Mouse (Mus musculus) gonadal fat pad, adult 2 months (tissue): ENCODE results near the gene Ripk3. TPM values are rescaled to one million over a fixed set of nuclear protein-coding genes. Genes with fewer than 3 reads are reported as not detected.

Experiments
- DNase-seq: peaks from one replicate; pipeline ENCODE4 v3.0.0-alpha.2; 2012; ENCODE audit warnings: low read depth
- polyA plus RNA-seq: library from polyadenylated mRNA; depleted of rRNA; stranded (reverse); fragments of >200 nt; gene quantifications from 2 replicates; pipeline ENCODE4 v1.2.3, GENCODE M21; 2012

Gene Ripk3
- polyA plus RNA-seq, 1 experiment, result 10.7 TPM

DNA sequence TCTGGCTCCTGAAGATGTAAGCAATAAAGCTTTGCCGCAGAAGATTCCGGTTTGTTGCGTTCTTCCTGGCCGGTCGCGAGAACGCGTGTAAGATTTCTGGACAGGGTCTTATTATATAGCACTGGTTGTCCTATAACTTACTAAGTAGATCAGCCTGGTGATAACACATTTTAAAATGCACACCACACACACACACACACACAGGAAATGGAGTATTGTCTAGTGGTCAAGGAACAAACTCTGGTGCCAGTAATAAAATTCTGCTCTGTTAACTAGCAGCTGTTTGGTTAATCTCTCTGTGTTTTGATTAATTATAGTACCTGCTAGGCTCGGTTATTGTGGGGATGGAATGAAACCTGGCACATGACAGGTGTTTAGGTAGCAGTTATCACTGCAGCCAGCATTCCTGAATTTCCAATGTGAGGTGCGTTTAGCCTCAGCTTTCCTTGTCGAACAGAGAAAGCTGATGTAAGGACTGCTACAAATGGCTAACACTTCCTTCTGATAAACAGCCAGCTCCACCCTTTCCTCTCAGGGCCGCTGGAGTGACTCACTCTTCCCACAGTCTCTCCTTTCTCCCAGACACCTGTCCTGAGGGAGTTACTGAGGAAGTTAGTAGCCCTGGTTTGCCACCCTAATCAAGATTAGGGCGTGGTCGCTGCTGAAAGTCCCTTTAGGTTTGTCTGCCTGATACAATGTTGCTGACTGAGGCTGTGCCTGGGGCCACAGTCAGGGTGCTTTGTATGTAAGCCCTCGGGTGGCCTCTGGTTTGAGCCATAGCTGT is 6.9 kb upstream of the Ripk3 start:
- DNase-seq, result no peak

DNA sequence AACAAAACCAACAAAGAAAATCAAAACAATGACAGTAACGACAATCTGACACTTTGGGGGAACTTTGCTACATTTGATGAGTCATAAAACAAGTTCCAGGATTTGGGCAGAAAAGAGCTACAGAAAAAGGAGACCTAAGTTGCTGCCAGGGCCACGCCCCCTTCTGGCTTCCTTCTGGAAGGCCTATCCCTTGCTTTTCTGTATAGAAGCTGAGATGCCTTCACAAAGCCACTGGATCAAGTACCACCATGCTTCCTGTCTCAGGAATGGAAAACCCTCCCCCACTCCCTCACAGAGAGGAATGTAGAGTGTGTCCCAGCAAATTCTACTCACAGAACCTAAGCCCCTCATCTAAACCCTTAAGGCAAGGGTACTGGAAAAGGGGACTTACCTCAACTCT is 5.3 kb upstream of the Ripk3 start:
- no peak for DNase-seq

DNA sequence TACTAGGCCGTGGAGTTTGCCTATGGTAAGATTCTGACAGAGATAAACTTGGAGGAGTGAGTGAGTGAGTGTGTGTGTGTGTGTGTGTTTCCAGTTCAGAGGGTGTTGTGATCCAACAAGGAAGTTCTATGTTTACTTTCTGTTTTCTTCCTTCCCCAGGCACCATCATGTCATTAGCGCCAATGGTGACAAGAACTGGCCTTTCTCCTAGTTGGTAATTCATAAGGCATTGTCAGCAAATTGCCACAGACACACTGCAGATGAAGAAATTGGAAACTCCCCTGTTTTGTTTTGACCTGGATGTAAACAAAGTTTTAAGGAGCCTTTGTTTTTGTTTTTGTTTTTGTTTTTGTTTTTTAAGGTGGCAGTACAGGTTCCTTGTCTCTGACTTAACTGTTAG is 4.8 kb upstream of the Ripk3 start:
- no peak for DNase-seq

DNA sequence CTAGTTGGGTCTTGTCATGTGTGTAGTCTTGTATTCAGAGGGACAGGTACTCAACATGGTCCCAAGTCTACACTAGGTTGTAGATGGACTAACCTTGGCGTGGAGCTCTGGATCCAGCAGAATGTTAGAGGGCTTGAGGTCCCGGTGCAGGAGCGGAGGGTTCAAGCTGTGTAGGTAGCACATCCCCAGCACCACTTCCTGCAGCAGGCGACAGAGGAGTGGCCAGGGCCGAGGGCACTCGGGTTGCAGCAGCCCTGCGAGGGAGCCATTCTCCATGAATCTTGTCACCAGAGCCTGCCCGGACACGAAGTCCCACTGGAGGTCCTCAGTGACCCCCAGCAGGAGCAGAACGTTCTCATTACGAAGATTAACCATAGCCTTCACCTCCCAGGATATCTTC is 934 bp downstream of the Ripk3 start:
- no peak for DNase-seq

DNA sequence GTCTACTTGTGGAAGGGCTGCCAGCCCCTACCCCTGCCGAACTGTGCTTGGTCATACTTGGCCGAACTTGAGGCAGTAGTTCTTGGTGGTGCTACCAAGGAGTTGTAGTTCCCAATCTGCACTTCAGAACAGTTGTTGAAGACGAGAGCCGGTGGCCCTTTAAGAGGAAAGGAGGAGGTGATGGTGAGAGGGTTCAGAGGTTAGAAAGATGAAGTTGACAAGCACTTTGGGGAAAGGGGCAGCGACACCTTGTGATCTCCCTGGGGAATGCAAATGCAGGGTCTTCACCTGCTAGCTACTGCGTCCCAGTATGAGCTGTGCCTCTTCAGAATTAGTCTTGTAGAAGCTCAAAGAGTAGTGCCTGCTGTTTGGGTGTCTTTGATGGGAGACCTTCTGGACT is 3.5 kb downstream of the Ripk3 start:
- no peak for DNase-seq

DNA sequence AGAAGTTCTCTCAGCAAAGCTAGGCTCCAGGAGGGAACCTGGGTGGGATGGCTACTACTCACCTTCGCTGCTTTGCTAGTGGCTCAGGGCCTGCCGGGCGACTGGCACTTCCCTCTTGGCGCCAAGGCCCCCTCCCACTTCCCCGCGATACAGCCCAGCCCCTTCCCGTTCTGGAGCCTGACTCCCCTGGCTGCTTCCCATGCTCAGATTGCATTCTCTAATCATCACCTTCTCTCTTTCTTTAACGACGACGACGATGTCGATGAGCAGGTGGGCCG is 4.8 kb downstream of the Ripk3 start, which contains the start of gene Adcy4:
Gene Adcy4 (minus strand): TSS at position 138 of the 278 bp plus-strand sequence.
- no peak for DNase-seq

DNA sequence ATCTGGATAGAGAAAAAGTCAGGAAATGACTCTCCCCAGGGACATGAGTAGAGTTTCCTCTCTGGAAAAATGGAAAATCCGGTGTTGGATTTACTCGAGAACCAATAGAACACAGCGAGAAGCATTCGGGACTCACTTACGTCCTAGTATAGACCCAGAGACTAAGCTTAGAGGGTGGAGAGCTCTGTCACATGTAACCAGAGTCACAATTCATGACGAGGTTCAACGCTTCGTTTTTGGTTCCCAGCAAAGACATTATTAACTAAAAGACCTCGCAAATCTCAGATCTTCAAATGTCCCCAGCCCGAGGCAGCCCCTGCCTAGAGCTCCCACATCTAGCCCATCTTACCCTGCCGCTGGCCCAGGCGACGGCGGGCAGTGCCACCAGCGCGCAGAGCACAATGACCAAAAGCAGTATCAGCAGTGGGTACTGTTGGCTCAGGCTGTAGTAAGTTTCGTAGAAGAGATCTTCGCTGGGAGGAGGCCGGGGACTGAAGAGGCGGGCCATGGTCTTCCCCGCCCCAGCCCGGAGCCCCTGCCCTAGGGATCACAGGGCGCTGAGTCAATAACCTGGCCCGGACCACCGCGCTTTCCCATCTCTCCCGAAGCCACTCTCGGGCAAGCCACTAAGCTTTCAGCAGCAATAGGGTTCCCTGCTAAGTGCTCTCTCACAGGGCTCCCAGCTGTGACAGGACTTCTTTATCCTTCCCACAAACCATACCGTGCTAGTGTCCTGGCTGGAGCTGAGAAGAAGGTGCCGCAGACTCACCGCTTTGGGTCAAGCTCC is 5.3 kb downstream of the Ripk3 start:
- no peak for DNase-seq

DNA sequence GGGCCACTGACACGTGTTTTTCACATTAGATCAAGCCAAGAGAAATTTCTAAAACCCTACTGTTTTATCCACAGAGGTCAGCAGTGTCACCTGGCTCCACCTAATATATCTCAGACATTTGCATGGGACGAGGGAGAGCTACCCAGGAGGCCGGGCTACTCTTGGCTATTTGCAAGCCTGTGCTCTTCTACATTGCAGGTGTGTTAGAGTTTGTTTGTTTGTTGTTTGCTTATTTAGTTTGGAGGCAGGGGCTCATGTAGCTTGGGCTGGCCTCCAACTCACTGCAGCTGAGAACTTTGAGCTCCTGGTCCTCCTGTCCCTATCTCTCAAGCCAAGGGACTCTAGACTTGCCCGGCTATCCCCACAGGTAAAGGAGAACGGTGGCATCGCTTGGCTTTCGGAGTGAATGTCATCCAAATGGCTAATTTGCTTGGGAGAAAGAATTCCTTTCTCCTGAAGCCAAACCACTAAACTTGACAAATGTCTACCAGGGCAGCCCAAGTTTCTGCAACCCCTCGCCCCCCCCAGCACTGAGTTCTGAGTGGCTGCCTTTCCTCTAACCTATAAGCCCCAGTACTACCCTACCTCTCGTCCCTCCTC is 6.2 kb downstream of the Ripk3 start:
- no peak for DNase-seq

DNA sequence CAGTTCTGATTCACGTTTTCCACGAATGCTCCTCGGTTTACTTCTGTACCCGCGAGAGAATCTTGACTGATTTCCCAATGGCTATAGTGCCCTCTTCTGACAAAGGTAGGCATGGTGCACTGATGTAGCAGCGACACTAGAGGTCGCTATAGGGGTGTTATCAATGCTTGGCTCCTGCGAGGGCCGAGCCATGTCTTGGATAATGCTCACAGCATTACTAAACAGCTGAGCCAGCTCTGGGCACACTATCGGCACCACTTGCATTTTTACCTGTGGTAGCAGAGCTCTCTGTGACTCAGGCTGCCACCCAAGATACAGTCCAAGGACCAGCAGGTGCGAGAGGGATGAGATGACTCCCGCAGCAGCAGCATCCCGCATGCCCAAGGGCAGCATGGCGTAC is 7.4 kb downstream of the Ripk3 start:
- no peak for DNase-seq

DNA sequence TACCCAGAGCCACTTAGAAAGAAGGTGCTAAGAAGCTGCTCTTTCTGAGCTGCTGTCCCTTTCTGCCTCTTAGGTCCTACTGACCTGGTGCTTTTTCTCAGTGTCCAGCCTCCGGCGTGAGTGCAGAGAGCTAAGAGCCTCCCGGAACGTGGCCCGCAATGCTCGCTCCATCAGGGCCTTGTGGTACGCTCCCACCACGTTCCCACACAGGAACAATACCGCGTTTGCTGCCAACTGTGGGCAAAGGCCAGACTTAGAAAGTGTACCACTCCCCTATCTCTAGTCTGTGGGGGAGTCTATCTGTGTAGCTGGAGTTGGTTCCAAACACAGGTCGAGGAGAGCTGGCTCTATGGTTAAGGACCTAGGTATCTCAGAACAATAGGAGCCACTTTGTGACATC is 7.9 kb downstream of the Ripk3 start:
- DNase-seq, result no peak

DNA sequence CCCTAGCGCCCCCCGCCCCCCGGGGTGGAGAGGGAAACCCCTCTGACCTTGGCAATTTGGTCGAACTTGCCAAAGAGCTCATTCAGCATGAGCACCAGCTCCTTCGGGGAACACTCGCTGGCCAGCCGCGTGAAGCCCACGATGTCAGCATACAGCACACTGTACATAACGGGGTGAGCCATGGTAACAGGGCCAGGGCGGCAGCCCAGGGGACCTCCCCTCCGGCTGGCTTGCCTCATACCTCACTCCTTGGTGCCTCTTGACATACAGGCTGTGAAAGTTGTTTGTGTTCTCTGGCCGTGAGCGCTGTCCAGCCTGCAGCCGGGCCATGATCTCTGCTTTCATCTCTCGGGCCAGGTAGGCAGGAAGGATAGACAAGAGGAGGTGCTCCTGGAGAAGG is 9.0 kb downstream of the Ripk3 start:
- no peak for DNase-seq

DNA sequence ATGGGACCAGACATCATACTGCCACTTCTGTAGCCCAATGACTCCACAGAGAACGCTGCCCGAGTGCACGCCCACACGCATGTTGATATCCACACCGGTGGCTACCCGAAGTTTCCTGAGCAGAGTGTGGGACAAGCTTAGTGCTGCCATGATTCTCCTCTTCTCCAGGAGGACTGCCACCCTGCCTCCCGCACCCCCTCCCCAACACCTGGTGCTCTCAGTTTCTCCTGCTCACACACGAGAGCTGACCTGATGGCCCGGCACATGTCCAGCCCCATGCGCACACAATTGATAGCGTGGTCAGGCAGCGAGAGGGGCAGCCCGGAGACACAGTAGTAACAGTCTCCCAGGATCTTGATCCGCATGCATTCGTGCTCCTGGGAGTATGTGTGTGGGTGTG is 10.0 kb downstream of the Ripk3 start:
- DNase-seq, result no peak

DNA sequence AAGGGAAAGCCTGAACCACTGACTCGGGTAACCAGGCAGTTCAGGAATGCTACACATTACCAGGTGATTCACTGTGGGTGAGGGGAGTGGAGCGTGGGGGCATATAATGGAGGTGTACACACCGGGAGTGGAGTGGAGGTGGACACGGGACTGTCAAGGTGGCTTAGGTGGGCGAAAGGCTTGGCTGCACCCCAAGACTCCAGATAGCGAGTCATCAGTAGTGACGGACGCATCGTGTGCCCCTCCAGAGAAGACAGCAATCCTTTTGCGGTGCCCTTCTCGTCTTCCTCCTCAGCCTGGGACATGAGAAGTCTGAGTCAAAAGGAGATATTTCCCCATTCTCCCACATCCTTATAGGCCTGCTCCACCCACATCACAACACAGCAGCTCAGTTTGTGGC is 10.9 kb downstream of the Ripk3 start:
- no peak for DNase-seq

DNA sequence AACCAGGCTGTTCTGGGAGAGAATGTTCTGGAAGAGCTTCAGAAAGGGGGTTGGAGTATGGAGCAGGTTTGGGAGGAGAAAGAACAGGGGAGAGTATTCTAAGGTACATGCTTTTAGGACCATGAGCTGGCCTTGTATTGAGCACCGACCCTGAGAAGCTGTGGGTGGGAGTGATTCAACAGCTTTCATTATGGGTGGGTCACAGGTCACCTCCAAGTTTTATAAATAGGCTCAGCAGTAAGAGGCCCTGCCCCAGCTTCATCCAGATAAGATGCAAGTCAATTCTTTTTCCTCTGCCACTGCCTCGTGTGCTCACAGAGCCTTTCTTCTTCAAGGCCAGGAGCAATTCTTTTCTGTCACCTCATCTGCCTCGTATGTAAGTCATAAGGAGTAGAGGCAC is 11.5 kb downstream of the Ripk3 start:
- no peak for DNase-seq

DNA sequence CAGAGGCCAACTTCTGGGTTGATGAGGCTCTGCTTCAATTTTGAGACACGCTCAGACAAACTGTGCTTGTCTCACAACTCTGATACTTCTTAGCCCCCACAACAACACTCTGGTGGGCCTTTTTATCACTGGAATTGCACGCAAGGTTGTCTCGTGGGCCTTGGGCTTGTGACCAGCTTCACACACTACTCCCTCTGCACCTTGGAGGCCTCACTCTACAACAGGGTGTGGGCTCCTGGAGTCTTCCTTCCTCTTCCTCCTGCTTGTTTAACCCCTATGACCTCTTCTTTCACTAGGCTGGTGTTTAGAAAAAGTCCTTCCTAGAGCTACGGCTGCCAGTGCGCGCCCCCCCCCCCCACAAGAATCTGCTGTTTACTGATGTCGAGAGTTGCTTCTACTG is 12.0 kb downstream of the Ripk3 start:
- no peak for DNase-seq

DNA sequence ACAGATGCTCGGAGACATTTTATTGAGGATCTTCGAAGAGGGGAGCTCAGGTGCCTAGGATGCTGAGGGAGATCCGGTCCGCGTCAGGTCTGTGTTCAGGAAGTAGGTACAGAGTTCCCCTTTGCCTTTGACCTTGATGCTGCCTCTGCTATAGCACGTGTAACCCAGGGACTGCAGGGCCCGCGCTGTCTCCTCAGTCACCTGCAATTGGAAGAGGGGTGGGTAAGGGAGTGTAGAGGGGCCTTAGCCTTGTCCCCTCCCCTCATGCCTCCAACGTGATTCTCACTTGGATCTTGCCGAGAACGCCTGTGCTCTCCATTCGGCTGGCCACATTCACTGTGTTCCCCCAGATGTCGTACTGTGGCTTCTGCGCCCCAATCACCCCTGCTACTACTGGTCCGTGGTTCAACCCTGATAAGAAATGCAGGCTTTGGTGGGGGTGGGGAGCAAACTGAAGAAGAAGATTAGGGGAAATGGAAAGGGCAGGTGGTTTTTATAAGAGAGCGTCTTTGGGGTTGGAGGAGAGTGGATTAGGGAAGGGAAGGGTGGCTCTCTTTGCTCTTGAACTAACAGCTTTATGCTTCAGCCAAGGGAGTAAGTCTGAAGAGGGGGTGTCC is 19.5 kb downstream of the Ripk3 start:
- no peak for DNase-seq

DNA sequence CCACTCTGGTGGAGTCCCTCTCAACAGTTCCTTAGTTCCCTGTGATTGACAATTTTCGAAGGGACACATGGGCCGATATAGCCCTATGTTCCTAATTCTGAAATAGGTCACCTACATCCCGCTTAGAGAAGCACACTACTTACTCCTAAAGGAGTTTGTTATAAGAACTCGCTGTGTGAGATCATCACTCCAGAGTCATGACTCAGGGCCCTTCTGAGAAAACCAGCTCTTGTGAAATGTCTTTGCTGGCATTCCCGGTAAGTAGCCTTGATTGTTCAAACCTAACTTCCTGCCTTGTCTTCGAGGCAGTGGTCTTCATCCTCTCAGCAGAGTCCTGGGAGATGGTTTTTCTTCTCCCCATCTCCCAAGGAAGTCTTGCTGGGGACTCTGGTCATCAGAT is 20.1 kb downstream of the Ripk3 start:
- no peak for DNase-seq

DNA sequence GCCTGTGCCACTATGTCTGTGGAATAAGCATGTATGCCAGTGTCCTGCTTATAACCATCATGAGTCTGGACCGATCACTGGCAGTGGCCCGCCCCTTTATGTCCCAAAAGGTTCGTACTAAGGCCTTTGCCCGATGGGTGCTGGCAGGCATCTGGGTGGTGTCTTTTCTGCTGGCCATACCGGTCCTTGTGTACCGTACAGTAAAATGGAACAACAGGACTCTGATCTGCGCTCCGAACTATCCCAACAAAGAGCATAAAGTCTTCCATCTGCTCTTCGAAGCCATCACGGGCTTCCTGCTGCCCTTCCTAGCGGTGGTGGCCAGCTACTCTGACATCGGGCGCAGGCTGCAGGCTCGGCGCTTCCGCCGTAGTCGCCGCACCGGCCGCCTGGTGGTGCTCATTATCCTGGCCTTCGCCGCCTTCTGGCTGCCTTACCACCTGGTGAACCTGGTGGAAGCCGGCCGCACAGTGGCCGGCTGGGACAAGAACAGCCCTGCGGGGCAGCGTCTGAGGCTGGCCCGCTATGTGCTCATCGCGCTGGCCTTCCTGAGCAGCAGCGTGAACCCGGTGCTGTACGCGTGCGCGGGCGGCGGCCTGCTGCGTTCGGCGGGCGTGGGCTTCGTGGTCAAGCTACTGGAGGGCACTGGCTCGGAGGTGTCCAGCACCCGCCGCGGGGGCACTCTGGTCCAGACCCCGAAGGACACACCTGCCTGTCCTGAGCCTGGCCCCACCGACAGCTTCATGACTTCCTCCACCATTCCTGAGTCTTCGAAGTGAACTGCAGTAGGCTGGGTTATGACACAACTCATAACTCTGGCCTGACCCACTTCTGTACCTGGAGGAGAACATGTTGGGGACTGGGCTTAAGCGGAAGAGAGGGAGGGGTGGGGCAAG is 20.9 kb downstream of the Ripk3 start:
- no peak for DNase-seq

DNA sequence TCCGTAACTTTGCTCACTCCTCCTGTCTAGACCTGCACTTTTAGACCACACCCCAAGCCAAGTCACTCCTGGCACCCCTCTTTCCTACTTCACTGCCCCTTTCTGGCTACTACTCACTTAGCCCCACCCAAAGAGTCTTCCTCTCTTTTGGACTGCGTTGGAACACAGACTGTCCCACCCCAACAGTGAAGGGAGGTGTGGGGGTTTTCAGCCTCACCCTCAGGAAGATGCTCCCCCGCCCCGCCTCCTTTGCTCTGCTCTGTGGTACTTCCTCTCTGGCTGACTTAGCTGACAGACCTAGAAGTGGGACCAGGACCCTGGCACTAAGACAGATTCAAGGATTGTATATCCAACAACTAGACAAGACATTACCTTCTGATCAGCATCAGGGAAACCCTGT is 23.0 kb downstream of the Ripk3 start, which contains the start of gene Ltb4r1:
Gene Ltb4r1 (plus strand): TSS at position 267 of the 400 bp plus-strand sequence.
- no peak for DNase-seq

DNA sequence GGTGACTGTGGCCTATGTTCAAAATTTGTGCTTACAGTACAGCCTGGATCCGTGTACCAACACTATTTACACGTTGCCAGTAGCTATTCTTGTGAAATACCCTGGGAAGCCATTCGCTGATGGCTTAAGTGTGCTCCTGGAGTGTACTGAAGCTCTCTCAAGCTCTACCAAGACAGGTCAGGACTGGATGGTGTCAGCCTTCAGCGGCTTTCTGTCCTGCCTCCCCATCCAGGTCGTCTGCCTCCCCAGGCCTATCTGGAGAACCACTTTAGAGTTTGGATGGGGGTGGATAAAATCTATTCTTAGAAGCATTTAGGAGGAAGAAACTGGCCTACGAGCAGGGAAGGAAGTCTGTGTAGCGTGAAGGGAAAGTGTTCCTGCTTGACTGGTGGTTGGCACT is 25.5 kb downstream of the Ripk3 start:
- peak; percentile 74 for DNase-seq

DNA sequence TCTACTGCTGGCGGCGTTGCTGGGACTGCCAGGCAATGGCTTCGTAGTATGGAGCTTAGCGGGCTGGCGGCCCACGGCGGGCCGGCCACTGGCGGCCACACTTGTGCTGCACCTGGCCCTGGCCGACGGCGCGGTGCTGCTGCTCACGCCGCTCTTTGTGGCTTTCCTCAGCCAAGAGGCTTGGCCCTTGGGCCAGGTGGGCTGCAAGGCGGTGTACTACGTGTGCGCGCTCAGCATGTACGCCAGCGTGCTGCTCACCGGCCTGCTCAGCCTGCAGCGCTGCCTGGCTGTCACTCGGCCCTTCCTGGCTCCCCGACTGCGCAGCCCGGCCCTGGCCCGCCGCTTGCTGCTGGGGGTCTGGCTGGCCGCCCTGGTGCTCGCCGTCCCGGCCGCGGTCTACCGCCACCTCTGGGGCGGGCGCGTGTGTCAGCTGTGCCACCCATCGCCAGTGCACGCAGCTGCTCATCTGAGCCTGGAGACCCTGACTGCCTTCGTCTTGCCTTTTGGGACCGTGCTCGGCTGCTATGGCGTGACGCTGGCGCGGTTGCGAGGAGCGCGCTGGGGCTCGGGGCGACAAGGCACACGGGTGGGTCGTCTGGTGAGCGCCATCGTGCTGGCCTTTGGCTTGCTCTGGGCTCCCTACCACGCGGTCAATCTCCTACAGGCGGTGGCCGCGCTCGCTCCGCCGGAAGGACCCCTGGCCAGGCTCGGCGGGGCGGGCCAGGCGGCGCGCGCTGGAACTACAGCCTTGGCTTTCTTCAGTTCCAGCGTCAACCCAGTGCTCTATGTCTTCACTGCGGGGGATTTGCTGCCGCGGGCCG is 26.5 kb downstream of the Ripk3 start:
- no peak for DNase-seq
